Mouse (Mus musculus) stomach, postnatal 0 days (tissue): Measurements from ENCODE around the gene Chn1.

ENCODE experiments used
- CTCF ChIP-seq: IDR thresholded peaks from 2 replicates; pipeline ENCODE4 v1.5.1; 2016; ENCODE audit warnings: antibody characterized with exemption, low read depth, mild to moderate bottlenecking, moderate library complexity
- EP300 ChIP-seq: optimal IDR thresholded peaks from 2 replicates; pipeline ENCODE3; 2016; ENCODE audit warnings: antibody characterized with exemption

DNA sequence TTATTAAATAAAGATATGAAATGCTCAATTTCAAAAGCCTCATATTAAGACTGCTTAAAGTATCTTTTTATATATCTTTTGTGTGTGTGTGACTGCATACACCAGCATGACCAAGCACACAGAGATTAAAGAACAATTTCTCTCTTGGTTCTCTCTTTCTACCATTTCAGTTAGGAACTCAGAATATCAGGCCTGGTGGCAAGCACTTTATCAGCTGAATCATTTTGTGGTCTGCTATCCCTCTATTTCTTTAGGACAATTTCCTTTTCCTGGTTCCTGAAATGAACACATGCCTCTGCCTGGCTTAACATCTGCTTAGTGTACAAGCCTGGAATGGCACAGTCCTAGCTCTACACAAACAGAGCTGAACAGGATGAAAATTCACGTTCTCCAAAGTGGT is 92.6 kb downstream of the Chn1 start:
- no peak for TF ChIP-seq CTCF
- no peak for TF ChIP-seq EP300
